Mouse (Mus musculus): ENCODE results near the gene Frmd5. TPM values are rescaled to one million over a fixed set of nuclear protein-coding genes. Genes with fewer than 3 reads are reported as not detected.

Frmd5 gene
- polyA plus RNA-seq, 1 experiment = 28.2 TPM

DNA sequence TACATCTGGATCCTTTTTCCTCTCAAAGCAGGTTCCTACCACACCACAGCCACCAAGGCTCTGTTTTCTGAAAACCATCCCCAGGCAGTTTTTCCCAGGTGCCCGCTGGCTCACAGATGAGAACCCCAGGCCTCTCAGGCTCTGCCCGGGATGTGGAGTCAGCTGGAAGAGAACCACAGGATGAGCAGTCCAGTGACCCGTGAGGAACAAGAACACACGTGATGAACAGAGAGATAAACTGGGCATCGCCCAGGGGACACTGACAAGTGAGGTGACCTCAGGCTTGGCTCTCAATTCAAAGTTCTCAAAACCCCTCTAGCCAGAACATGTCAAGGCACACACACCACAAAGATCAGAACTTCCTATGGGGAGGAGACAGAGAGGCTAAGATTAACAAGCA, 176.6 kb downstream of the Frmd5 start:
- no peak for DNase-seq (ENCODE audit: extremely low spot score in 1 of 2, low spot score in 1 of 2)

DNA sequence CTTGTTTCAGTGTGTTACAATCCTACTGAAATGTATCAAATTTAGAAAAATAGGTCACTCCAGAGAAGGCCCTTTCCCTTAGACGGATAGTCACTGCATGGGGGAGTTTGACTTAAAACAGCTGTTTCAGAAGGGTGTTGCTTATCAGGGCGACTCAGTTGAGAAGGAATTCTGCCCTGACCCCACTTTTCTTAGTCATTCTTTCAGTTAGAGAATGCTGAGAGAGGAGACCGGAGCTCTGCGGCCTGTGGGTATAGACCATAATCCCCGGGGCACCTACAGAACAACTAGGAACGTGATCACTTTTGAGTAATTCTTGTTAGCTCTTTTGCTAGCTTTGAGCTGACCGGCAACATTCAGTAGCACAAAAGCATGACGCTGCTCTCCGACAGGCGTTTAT, 178.6 kb downstream of the Frmd5 start:
- no peak for DNase-seq (ENCODE audit: extremely low spot score in 1 of 2, low spot score in 1 of 2)

DNA sequence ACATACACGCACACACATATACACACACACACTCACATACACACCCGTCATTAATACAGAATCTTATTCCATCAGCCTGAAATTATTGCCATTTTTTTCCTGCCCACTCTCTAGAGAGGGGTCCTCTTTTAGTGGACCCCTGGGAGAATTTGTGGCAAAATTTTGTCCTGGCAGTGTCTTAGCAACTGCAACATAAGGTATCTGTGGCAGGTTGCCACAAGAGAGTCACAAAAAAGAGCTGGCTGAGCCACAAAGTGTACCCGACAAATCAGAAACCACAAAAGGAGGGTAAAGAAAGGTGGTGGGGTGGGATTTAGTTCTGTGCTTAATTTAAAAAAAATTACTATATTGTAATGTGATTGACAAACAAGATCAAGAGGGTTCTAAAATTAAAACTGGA, 181.0 kb downstream of the Frmd5 start:
- no peak for DNase-seq (ENCODE audit: extremely low spot score in 1 of 2, low spot score in 1 of 2)

DNA sequence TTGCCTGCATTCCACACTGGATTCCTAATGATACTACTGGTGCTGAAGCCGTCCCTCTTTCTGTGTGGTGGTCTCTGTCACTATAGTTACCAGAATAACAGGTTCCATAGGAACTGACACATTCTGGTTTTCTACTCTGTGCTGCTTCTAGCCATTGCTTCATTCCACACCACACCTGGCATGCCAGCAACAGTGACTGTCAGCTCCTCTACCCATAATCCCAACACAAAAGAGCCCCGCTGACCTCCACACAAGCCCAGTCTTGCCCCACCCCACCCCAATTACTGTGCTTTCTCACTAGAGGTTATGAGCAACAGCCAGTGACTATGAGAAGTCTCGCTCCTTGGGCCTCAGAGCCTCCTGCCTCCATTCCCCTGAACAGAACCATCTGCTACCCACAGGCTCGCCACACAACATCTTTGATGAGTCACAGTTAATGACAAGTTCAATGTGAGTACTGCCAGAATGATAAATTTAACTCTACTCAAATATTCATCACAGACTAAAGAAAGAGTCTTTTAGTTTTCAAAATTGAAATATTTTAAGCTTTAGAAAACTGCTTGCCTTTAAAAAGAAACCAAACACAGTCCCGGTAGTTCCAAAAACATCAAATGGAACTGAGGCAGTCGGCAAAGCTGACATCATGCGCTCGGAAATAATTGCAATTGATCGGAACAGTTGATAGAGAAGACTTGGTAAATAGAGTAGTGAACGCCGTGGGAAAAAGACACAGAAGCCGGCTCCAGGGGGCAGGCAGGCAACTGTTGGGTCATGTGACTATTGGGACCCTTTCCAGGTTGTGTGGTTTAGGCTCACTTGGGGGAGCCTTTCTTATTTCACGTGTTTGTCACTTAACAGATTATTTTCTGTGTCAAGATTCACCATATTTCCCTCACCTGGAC, 185.4 kb downstream of the Frmd5 start:
- peak; percentile 53 to 78 for DNase-seq (ENCODE audit: extremely low spot score in 1 of 2, low spot score in 1 of 2)

DNA sequence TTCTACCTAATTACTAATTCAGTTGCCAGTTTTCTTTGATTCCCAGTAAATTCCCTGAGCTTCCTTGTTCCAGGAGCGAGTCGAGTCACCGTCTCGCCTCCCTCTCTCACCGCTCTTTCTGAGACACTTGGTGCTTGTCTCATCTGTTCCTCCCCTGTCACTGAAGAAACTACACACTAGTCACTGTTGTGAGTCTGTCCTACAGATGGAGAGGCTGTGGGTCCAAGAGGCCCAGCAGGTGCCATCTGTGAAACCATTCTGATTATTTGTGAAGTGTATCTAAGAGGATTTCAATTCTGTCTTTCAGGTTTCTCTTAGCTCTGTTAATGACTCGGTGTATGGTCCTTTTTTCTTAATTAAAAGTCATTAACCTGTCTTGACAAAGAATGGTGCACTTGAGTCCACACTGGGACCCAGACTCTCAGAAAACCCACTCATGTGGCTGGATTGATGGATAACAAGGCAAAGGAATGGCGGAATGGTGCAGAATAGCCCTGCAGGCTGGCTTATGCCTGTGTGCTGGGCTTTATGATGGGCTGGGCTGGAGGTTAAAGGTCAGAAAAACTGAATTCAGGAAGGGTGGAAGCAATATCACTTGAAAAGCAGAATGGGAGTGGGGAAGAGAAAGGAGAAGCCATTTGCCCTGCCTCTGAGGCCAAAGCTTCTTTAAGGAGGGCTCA, 186.2 kb downstream of the Frmd5 start:
- DNase-seq (ENCODE audit: extremely low spot score in 1 of 2, low spot score in 1 of 2) = no peak

DNA sequence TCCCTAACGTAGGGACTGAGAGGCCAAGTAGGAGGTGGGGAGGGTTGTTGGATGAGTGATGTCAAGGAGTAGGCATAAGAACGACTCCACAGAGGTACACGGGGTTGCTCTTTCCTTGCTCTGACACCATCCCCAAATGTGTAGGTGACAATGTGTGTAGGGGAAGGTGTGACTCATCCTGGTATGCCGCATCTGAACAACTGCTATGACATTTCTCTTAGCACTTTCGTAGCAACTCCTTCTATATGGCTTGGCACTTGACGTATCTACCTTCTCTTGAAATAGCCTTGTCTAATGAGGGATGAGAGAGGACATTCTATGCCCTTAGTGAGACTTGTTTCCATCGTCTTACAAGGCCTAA, 191.7 kb downstream of the Frmd5 start:
- DNase-seq (ENCODE audit: extremely low spot score in 1 of 2, low spot score in 1 of 2) = peak; percentile 33 to 62

DNA sequence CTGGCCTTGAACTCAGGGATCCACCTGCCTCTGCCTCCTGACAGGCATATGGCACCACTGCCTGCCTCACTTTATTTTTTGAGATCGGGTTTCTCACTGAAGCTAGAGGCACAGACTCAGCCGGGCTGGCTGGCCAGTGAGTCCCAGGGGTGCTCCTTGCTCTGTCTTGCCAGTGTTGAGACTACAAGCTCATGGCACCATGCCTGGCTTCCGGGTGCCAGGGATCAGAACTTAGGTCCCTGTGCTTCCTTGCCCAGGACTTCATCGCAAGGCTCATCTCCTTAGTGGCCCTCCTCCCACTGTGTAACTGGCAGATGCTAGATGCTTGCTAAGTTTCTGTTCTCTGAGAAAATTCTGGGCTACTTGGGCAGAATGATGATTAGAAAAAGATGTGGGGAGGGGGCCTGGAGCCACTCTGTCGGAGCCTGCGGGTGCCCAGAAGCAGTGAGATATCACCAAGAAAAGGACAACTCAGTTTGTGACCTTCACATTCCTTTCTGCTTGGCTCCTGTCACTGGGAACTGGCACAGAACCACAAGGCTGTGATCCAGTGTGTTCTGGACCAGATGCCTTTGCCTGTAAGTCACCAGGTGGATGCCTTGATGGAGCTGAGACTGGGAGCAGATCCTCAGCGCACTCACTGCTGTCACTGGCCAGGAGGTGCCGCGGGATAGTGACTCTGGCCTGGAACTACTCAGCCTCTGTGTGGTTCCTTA, 192.2 kb downstream of the Frmd5 start:
- DNase-seq (ENCODE audit: extremely low spot score in 1 of 2, low spot score in 1 of 2) = no peak

DNA sequence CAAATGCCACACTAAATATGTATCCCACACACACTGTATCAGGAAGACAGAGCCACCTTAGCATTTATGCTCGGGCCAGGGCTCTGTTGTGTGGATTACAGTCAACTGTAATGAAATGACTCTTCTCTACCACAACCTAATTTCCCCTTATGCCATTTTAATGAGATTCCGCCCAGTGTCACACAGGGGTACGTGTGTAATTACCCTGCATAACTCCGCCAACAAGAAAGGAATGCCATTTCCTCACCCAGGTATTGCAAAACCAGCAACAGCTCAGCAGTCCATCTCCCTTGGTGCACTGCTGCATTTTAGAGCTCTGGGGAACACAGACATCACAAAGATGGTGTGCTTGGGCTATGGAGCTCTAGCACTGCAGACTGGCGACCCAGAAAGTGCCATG, 194.8 kb downstream of the Frmd5 start:
- DNase-seq (ENCODE audit: extremely low spot score in 1 of 2, low spot score in 1 of 2) = no peak

DNA sequence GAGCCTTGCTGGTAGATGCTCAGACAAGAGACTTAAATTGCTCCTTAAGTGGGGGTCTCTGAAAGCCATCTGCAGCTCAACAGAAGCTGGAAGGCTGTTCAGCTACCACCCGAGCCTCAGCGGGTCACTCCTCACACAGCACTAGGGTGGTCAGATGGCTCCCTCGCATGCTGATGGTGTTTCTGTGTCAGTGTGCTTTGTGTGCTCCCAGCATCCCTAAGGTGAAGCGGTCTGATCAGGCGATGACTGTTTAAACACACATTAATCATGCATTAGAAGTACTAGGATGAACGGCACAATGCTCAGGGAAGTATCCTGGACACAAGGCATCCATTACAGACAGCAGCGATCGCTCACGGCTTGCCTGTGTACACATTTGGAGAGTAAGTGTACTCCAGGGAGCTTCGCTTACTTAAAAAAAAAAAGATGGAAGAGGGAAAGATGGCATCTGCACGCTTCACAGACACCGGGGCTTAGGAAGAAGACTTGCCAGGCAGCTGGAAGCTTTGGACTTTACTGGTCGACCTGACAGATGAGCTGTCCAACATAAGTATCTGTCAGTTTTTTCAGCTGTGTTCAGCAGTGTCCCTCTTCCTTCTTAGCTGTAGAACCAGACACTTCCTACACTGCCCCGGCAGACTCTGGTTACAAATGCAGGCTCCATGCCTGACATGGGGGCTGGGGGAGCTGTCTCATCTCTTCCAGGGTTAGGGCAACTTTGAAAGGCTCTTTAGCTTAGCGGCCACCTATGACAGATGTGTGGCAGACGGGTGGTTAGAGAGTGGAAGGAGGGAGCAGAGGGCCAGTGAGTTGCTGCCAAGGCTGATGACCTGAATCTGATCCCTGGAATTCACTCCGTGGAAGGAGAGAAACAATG, 196.6 kb downstream of the Frmd5 start:
- no peak for DNase-seq (ENCODE audit: extremely low spot score in 1 of 2, low spot score in 1 of 2)

DNA sequence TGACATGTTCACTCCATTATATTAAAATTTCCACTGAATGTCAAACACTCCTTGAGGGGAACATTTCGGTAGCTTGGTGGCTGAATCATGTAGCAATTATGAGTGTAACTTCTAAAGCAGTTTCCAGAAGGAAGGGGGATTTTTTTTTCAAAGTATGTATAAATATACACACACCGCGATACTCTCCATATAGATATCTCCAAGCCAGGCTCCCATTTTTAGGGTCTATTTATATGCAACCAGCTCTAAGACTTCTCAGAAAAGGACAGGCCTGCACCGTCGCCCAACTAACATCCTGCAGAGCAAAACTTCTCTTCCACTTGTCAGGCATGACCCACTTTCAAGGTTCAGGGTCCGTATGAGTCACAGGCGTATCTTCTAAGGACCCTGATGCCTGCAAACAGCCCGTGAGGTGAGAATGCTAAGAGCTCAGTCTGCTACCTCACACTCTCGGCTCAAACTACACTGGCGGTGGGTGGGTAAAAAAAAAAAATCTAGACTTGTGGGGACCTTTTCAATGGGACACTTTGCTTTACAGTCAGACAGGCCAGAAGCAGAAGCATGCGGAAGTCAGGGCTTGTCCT, 197.7 kb downstream of the Frmd5 start:
- DNase-seq (ENCODE audit: extremely low spot score in 1 of 2, low spot score in 1 of 2) = peak; percentile 24 to 39

DNA sequence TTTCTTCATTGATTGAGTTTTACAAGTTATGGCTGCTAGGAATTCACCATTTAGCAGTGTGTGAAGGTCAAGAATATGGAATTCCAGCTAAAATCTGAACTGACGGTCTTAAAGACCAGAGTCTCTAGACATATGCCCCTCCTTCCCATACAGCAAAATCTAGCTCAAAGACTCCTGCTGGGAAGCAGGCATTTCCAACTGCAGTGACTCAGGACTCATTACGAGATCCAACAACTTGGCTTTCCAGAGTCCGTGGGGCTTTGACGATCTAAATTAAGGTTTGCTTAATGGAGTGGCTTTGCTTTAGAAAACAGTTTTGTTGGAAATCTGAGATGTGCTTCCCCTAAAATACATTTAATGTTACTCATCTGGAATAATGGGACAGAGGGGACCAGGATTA, 204.5 kb downstream of the Frmd5 start:
- peak in 1 of 2 experiments; percentile 33 for DNase-seq (ENCODE audit: extremely low spot score in 1 of 2, low spot score in 1 of 2)

DNA sequence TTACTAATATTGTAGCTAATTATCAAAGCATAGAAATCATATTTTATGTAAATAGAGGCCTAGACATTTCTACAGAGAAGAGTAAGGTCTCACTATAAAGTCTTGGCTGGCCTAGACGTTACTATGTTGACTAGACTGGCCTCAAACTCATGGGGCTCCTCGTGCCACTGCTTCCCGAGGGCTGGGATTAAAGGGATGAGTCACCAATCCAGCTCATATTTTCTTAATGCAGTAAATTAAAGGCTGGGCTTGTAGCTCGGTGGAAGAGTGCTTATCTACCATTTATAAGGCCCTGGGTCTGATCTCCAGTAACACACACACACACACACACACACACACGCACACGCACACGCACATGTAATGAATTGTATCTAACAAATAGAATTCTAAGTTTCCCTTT, 205.3 kb downstream of the Frmd5 start:
- no peak for DNase-seq (ENCODE audit: extremely low spot score in 1 of 2, low spot score in 1 of 2)

DNA sequence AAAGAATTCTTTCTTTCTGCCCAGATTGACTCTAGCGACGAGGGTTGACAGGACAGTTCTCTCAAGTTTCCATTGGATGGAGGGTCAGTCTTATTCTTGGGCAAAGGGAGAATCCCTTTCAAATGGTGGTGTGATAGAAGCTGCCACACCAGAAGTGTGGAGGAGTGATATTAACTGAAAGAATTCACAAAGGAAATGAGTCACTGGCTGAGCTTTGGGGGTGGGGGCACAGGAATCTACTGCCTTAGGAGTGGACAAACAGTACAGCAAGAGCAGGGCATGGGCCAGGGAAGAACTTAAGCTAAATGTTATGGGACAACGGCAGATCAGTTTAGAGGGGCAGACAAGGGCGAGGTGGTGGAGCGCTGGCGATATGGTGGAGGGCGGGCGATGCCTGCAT, 206.2 kb downstream of the Frmd5 start:
- no peak for DNase-seq (ENCODE audit: extremely low spot score in 1 of 2, low spot score in 1 of 2)

DNA sequence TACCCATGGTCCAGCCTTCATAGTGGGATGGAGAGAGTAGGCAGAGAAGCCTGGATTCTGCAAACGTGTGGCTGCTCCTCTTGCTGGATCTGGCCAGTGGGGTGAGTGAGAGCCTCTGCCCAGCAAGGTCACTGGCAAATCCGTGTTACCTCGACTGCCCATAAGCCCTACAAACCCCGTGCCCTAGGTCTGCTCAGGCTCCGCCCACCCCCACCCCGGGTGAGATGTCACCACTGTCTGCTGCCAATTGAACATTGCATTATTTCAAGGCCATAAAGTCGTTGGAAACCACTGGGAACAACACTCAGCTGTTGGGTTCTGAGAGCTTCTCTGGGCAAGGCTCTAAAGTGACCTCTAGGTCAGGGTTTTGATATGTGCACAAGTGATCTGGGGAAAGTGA, 208.6 kb downstream of the Frmd5 start:
- no peak for DNase-seq (ENCODE audit: extremely low spot score in 1 of 2, low spot score in 1 of 2)

DNA sequence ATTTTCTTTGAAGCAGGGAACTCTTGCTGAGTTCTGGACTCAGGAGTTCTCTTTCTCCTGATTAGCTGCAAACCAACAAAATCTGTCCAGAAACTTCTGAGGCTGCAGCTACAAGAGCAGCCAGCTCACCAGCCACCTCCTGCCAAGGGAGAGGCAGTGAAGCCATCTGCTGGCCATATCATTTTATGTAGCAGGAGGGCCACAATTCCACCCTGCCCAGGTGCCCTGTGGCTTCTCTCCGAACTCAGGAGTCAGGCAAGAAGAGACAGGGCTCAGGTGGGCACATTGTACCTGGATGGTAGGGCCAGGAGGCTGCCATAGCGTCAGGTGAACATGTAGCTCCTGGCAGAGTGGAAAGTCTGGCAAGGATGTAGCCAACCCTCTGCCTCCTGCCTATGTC, 210.3 kb downstream of the Frmd5 start:
- no peak for DNase-seq (ENCODE audit: extremely low spot score in 1 of 2, low spot score in 1 of 2)

DNA sequence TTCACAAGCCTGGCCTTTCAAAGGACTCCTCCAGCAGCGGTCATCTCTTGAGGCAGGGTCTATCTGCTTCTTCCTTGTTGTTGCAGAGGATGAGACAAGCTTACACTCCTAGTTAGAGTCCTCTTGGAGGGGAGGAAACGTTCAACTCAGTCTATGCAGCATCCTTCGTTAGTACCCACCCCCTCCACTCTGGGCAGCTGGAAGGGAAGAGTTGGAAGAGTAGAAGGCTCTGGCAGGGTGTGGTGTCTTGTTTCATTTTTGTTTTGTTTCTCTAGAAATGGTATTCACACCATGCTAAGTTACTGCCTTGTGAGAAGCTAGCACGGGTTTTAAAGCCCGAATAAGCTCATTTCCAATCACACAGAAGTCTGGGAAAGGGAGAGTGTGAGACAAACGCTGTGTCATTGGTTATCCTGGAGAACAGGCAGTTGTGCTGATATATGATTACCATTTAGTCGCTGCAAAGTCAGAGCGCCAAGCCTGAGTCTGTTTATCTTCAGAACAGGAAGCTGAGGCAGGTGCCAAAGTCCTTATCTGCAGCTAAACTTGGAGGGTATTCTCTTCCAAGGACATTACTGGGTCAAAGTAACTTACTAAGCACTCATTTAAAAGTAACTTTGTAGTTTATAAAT, 212.1 kb downstream of the Frmd5 start:
- DNase-seq (ENCODE audit: extremely low spot score in 1 of 2, low spot score in 1 of 2) = no peak

DNA sequence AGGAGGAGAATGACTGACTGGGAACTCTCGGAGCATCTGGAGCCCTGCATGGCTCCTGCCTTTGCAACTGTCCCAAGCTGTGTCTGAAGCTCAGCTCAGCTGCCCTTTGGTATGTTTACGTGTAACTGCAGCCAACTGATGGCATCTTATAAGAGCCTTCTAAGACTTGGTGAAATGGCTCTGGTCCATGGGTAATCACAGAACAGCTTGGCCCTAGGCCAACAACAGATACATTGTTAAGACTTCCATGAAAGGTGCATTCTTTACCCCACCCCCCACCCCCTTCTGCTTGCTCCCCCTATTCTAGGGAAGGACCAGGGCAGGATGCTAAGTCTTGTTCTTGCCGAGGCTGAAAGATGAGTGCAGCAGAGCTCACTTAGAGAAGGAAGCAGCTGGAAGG, 212.8 kb downstream of the Frmd5 start:
- no peak for DNase-seq (ENCODE audit: extremely low spot score in 1 of 2, low spot score in 1 of 2)

DNA sequence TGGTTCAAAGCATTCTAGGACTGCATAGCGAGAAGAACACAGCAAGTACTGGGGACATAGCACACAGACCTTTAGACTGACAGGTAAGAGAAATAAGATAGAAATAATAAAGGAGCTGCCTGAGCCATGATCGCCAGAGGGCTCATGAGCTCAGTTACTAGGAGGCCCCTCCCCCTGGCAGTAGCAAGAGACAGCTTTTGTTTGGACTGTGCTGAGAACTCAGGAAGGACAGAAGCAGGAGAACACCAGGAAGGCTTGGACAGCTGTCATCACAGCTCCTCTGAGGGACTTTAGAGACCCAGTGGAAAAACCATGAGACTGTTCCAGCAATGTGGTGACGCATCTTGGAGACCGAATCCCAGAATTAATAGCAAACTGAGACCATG, 218.6 kb downstream of the Frmd5 start:
- DNase-seq (ENCODE audit: extremely low spot score in 1 of 2, low spot score in 1 of 2) = no peak

DNA sequence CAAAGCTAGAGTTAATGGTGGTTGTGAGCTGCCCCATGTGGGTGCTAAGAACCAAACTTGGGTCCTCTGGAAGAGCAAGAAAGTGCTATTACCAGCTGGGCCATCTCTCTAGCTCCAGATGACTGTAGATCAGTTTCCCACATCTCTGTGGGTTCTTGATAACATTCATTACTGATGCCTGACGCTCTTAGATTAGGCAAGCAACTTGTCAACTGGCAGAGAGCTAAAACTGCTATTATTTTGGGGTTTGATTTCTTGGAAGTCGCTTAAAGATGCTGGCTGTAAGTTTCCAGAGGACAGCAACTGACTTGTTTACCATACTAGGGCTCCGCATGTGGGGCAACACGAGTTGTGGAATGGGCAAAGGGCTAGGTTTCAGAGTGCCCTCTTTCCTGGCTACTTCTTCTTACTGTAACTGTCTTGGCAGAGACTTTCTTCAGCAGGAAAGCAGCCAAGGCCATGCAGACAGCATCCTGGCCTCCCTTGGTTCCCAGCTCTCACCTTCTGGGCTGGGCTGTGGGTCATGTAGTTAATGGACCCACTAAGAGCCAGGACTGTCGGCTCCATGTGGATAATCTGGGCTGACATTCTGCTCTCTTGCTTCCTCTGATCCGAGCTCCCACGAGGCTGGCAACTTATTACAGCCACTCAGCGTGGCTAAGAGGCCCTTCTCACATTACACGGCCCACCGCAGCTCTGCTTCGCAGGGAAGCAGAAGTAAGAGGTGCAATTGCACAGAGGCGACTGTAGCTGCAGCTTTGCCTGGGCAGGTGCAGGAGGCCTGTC, 219.2 kb downstream of the Frmd5 start:
- no peak for DNase-seq (ENCODE audit: extremely low spot score in 1 of 2, low spot score in 1 of 2)
